Mouse (Mus musculus) adrenal gland, postnatal 25 days (tissue): ENCODE results near the gene Defb26. TPM values are rescaled to one million over a fixed set of nuclear protein-coding genes. Genes with fewer than 3 reads are reported as not detected.

ENCODE experiments used
- DNase-seq: peaks from one replicate; pipeline ENCODE4 v3.0.0; 2021; ENCODE audit warnings: mixed read lengths
- long read RNA-seq: library from polyadenylated mRNA; stranded (forward); transcript quantifications from one replicate; pipeline ENCODE4 v2.0.0, GENCODE M21; 2021
- total RNA-seq: library from RNA; stranded (reverse); gene quantifications from 2 replicates; pipeline ENCODE4 v1.2.3, GENCODE M21; 2021

The Defb26 gene
- total RNA-seq = not detected in 2 replicates
- long read RNA-seq = 0 reads

- DNase-seq = no peak
These were observed at the start of gene Defb26 for GRCm38 (mm10) chr2:152511592-152511991. Gene Defb26, minus strand, starts transcription at chr2:152511692.

DNA sequence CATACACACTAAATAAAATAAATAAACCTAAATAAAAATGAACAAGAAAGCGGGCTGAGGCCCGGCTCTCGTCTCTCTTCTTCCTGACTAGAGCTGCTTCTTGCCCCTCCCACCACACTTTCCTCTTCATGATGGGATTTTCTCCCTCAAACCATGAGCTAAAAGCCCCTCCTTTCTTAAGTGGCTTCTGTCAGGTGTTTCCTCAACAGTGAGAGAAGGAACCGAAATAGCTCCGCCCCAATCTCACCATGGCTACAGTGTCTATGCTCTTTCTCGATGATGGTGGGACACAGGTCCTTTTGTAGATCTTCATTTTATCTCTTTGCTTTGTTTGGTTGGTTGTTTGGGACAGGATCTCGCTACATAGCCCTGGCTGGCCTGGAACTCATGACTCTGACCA, 45.2 kb upstream of the Defb26 start:
- DNase-seq = no peak

GRCm38 (mm10) chr2:152553774-152554423, 42.4 kb upstream of the Defb26 start:
- peak; percentile 66 for DNase-seq

GRCm38 (mm10) chr2:152548124-152548523, 36.6 kb upstream of the Defb26 start:
- no peak for DNase-seq

DNA sequence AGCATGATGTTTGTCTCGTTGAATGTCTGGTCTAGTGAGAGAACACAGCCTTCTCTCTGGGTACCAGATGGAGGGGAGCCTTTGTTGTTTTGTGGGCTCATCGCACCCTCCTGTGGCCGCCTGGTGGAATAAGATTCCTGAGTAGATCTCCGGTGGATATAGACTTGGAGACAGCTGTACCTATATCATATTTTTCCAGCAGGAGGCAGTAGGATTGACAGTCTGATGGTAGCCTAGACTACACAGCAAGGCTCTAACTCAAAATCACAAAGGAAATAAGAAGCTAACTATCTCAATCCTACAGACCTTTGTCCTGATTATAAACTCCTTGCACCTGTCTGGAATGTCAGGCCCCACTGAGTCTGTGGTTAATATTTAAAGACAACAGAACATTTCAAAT, 33.2 kb upstream of the Defb26 start:
- DNase-seq = peak; percentile 61

- no peak for DNase-seq
These were observed 32.0 kb upstream of the Defb26 start for GRCm38 (mm10) chr2:152543478-152543877.

GRCm38 (mm10) chr2:152542897-152543296, 31.4 kb upstream of the Defb26 start:
- no peak for DNase-seq

- no peak for DNase-seq
These were observed 30.5 kb upstream of the Defb26 start for GRCm38 (mm10) chr2:152541979-152542378.

GRCm38 (mm10) chr2:152539944-152540710, 28.6 kb upstream of the Defb26 start, which contains the start of gene Defb29:
Gene Defb29, minus strand, starts transcription at chr2:152540098.
- no peak for DNase-seq

GRCm38 (mm10) chr2:152517981-152518380, 6.5 kb upstream of the Defb26 start, which contains the start of gene Defb28:
Gene Defb28, plus strand, starts transcription at chr2:152518255.
- peak; percentile 28 for DNase-seq

DNA sequence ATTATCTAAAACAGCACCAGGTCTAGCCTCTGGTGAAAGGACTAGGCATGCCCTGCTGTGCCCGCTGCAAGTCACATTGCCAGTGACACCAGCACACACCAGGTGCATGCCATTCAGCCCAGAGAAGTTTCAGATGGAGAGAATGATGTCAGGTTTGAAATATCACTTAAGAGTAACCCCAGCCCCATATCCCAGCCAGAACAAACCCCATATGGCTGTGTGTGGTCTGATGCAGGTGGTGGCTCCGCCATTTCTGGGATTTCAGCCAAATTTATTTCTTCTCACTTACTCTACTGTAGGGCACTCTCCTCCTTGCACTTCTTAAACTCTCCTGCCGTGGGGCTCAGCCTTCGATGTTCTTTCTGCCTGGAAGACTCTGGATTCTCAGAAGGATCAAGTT, 4.6 kb upstream of the Defb26 start:
- DNase-seq = no peak

DNA sequence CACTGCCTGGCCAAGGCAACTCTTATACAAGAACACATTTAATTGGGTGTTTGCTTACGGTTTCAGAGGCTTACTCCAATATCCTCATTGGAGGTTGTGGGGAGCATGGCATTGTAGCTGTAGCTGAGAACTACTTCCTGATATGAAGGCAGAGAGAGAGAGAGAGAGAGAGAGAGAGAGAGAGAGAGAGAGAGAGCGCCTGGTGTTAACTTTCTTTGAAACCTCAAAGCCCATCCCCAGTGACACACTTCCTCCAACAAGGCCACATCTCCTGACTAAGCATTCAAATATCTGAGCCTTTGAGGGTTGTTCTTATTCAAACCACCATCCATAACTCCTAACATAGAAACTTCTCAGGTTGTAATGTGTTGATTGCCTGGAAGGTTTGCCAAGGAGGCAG, 7.5 kb downstream of the Defb26 start:
- DNase-seq = no peak

DNA sequence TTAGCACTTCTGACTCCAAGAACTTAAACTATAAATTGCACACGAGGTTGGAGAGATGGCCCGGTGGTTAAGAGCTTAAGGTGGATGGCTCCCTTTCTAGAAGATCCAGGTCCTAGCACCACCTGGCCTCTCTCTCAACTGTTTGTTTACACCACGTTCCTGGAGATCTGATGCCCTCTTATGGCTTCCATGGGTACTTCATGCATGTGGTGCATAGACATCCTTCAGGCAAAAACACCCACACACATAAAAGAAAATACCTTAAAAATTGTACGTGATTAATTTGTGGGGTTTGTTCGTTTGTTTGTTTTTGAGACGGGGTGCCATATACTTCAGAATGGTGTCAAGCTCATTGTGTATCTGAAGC, 10.6 kb downstream of the Defb26 start:
- no peak for DNase-seq

DNA sequence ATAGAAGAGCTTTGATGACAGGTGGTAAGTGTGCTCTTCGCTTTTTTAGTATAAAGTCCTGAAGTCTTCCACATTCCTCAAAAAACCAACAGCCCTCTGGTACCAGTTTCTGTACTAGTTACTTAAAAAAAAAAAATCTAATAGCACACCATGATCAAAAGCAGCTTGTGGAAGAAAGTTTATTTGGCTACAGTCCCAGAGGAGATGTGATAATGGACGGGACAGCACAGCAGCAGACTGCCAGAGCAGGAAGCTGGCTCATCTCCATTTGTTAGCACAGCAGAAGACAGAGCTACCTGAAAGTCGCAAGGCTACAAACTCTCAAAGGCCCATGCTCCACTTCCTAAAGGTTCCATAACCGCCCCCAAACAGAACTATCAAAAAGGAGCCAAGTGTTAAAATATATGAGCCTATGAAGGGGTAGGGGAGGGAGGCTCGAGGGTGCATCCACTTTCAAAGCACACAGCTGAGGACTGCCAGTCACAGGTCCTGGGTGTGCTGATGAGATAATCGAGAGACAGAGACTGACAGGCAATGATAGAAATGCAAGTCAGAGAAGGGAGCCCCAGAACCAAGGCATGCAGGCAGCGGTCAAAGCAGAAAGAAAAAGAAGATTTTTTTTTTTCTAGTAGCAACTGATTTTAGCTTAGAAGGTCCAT, 11.2 kb downstream of the Defb26 start:
- no peak for DNase-seq

DNA sequence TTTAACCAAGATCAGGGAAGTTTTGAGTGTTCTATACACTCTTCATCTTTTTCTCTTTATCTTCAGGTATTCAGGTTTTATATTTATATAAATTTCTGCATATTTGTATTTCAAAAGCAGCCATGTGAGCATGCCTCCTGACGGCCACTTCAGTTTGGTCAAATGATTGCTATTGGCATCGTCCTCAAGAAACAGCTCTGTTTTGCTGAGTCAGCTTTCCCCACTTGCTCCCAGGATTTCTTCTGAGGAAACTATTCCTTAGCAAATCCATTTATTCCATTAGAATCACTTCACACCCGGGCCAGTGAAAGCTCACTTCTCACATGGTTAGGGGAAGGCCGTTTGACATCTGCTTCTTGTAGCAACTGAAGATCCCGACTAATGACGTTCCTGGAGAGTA, 13.5 kb downstream of the Defb26 start:
- DNase-seq = no peak

DNA sequence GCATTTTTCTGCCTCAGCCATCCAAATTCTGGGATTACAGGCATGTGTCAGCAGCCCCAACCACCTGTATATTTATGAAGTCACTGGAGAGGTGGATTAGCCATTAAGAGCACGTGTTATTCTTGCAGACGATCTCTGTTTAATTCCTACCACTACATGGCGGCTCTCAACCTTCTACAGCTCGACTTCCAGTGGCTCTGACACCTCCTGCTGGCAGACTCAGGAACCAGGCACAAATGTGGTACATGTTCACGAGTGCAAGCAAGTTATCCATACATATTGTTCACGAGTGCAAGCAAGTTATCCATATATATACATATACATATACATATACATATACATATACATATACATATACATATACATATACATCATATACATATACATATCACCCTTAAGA, 18.3 kb downstream of the Defb26 start:
- no peak for DNase-seq

DNA sequence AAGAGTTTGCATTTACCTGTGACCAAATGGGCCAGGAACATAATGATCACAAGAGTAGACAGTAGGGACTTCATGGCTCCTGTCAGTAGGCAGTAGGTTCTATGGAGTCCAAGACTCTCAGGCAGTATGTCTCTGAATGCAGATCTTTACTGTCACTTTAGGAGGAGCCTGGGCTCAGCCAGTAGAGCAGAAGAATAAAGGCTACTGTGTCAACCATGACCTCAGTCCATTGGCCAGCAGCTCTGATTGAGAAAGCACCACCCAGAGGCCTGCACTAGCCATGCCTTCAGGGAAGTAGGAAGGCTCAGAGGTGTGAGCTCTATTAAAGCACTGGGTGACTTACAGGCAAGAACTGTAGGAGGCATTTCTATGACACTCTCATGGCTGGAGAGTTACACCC, 21.5 kb downstream of the Defb26 start, which contains the start of gene Defb22:
Gene Defb22 (minus strand): TSS at position 101 of the 400 bp plus-strand sequence.
- no peak for DNase-seq

GRCm38 (mm10) chr2:152487024-152487423, 24.5 kb downstream of the Defb26 start:
- no peak for DNase-seq

DNA sequence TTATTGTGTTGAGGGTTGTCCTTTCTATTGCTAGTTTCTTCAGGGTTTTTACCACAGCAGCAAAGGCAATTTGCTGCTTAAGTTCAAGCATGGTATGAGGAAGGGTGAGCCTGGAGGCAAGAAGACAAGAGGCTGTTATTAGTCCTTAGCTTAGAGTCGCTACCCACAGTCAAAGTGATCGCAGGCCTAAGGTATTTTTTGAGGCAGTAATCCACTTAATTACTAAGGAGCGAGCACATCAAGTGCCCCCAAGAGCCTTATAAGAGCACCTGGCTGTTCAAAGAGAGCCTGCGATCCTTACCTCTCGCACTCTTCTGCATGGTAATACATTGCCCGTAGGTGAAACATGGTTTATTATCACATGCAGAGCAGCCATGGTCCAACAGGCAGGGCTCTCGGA, 29.8 kb downstream of the Defb26 start:
- no peak for DNase-seq

DNA sequence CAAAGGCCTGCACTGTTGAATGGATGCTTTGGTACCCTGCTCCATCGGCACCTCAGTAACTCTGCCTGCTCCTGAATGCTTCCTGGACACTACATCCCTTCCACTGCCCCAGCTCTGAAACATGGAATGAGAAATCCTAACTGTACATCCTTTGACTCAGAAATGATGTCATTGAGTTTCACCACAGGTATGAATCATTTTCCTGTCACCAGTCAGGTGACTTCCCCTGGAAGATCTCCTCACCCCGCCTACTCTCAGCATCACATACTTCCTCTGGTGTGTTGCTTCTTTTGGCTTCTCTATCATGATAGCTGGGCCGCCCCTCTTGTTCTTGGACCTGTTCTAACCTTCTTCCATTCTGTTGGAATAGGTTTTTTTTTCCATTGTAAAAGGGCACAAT, 30.6 kb downstream of the Defb26 start:
- DNase-seq = no peak

DNA sequence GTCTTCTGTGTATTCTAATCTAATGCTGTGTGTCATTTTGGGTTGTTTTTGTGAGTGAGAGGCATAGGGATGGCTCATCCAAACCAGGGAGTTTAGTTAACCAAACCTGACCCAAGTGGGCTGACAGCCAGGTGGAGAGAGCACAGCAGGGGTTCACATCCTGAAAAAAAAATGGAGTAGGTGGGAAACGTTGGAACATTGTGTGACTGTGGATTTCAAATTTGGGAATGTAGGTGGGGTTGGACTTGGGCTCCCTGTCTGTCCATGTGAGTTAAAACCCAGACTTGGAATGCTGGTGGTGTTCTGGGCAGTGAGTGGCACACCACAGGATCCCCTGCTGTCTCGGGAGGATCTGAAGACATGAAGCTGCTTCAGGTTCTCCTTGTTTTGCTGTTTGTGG, 34.7 kb downstream of the Defb26 start, which contains the start of gene Defb20:
Gene Defb20 (plus strand): TSS at position 301 of the 400 bp plus-strand sequence.
- no peak for DNase-seq

GRCm38 (mm10) chr2:152472434-152472833, 39.1 kb downstream of the Defb26 start:
- DNase-seq = no peak

- DNase-seq = peak; percentile 14
These were observed 40.5 kb downstream of the Defb26 start for GRCm38 (mm10) chr2:152470973-152471372.
